Mouse (Mus musculus): ENCODE measurements around the gene Atp10b. TPM values are rescaled to one million over a fixed set of nuclear protein-coding genes. Genes with fewer than 3 reads are reported as not detected.
A peak's percentile ranks its signal among the peaks of the same experiment; 100 is the strongest.

The Atp10b gene
- polyA plus RNA-seq, 1 experiment from 2014 or later = 0.23 TPM

- WGBS = 32% methylated on average over 1 of the region's 1 CpGs
- Histone ChIP-seq H3K9ac (replicated peaks) (no peak overlapping the region), H3K9me3 (no peaks in the 10 kb centered on the region), H3K4me1 (peaks cover 7% of the 10 kb centered on the region), H3K36me3 (no peaks in the 10 kb centered on the region), H3K4me2 (replicated peaks) (no peak overlapping the region), H3K4me3 (no peak overlapping the region), H3K27me3 (no peaks in the 10 kb centered on the region), H3K27ac (replicated peaks) (no peak overlapping the region)
- ATAC-seq (replicated peaks) = no peak
These were observed 63.5 kb downstream of the Atp10b start for GRCm38 (mm10) chr11:43213134-43213533.

GRCm38 (mm10) chr11:43213740-43214139 is 64.1 kb downstream of the Atp10b start:
- H3K9ac ChIP-seq (replicated peaks) = no peak overlapping the region
- ATAC-seq (replicated peaks) = no peak
- H3K4me3 ChIP-seq = no peak overlapping the region
- H3K4me1 ChIP-seq = peaks cover 7% of the 10 kb centered on the region
- no peak overlapping the region for H3K27ac ChIP-seq (replicated peaks)
- no peaks in the 10 kb centered on the region for H3K27me3 ChIP-seq
- no peak overlapping the region for H3K4me2 ChIP-seq (replicated peaks)
- H3K36me3 ChIP-seq = no peaks in the 10 kb centered on the region
- 85% methylated on average over 1 of the region's 1 CpGs for WGBS
- H3K9me3 ChIP-seq = no peaks in the 10 kb centered on the region

GRCm38 (mm10) chr11:43217021-43217420 is 67.3 kb downstream of the Atp10b start:
- H3K27me3 ChIP-seq = no peaks in the 10 kb centered on the region
- 21% methylated on average over 4 of the region's 4 CpGs for WGBS
- peak; percentile 90 for ATAC-seq (replicated peaks)
- peaks cover 7% of the 10 kb centered on the region for H3K4me1 ChIP-seq
- H3K9ac ChIP-seq (replicated peaks) = no peak overlapping the region
- H3K9me3 ChIP-seq = no peaks in the 10 kb centered on the region
- H3K36me3 ChIP-seq = no peaks in the 10 kb centered on the region
- H3K4me2 ChIP-seq (replicated peaks) = no peak overlapping the region
- H3K27ac ChIP-seq (replicated peaks) = peak overlapping the region; percentile 31; the same call in 1 of the 2 replicates
- H3K4me3 ChIP-seq = no peak overlapping the region

- Histone ChIP-seq H3K27ac (replicated peaks) (no peak overlapping the region), H3K9me3 (no peaks in the 10 kb centered on the region), H3K9ac (replicated peaks) (no peak overlapping the region), H3K4me3 (no peak overlapping the region), H3K4me1 (no peaks in the 10 kb centered on the region), H3K36me3 (no peaks in the 10 kb centered on the region), H3K4me2 (replicated peaks) (no peak overlapping the region), H3K27me3 (no peaks in the 10 kb centered on the region)
- ATAC-seq (replicated peaks) = no peak
- WGBS = 95% methylated on average over 6 of the region's 6 CpGs
These were observed 80.6 kb downstream of the Atp10b start for GRCm38 (mm10) chr11:43230231-43230630.

GRCm38 (mm10) chr11:43232073-43232472 is 82.4 kb downstream of the Atp10b start:
- H3K36me3 ChIP-seq = no peaks in the 10 kb centered on the region
- peak; percentile 53; the same call in 1 of the 2 replicates for ATAC-seq (replicated peaks)
- H3K4me2 ChIP-seq (replicated peaks) = no peak overlapping the region
- no peaks in the 10 kb centered on the region for H3K27me3 ChIP-seq
- H3K9me3 ChIP-seq = no peaks in the 10 kb centered on the region
- 45% methylated on average over 7 of the region's 7 CpGs for whole genome bisulfite sequencing
- H3K9ac ChIP-seq (replicated peaks) = no peak overlapping the region
- H3K4me3 ChIP-seq = no peak overlapping the region
- H3K4me1 ChIP-seq = peaks cover 9% of the 10 kb centered on the region; the same call in 1 of the 2 replicates
- no peak overlapping the region for H3K27ac ChIP-seq (replicated peaks)

- Histone ChIP-seq H3K36me3 (no peaks in the 10 kb centered on the region), H3K9ac (replicated peaks) (no peak overlapping the region), H3K4me1 (peaks cover 9% of the 10 kb centered on the region; the same call in 1 of the 2 replicates), H3K27ac (replicated peaks) (no peak overlapping the region), H3K9me3 (no peaks in the 10 kb centered on the region), H3K4me2 (replicated peaks) (no peak overlapping the region), H3K4me3 (no peak overlapping the region), H3K27me3 (no peaks in the 10 kb centered on the region)
- ATAC-seq (replicated peaks) = peak; percentile 83
- 42% methylated on average over 8 of the region's 8 CpGs for WGBS
These were observed 86.8 kb downstream of the Atp10b start for GRCm38 (mm10) chr11:43236360-43237039.

- H3K4me1 ChIP-seq = peaks cover 9% of the 10 kb centered on the region; the same call in 1 of the 2 replicates
- no peaks in the 10 kb centered on the region for H3K27me3 ChIP-seq
- no peak overlapping the region for H3K9ac ChIP-seq (replicated peaks)
- H3K4me3 ChIP-seq = no peak overlapping the region
- WGBS = 96% methylated on average over 8 of the region's 8 CpGs
- no peaks in the 10 kb centered on the region for H3K9me3 ChIP-seq
- ATAC-seq (replicated peaks) = no peak
- H3K4me2 ChIP-seq (replicated peaks) = no peak overlapping the region
- H3K36me3 ChIP-seq = no peaks in the 10 kb centered on the region
- no peak overlapping the region for H3K27ac ChIP-seq (replicated peaks)
These were observed 90.1 kb downstream of the Atp10b start for GRCm38 (mm10) chr11:43239804-43240203.

GRCm38 (mm10) chr11:43253034-43253433 is 103.4 kb downstream of the Atp10b start:
- ATAC-seq (replicated peaks) = no peak
- Histone ChIP-seq H3K4me3 (no peak overlapping the region), H3K4me1 (no peaks in the 10 kb centered on the region), H3K27ac (replicated peaks) (no peak overlapping the region), H3K36me3 (no peaks in the 10 kb centered on the region), H3K9ac (replicated peaks) (no peak overlapping the region), H3K9me3 (no peaks in the 10 kb centered on the region), H3K4me2 (replicated peaks) (no peak overlapping the region), H3K27me3 (no peaks in the 10 kb centered on the region)
- 50% methylated on average over 6 of the region's 6 CpGs for WGBS

GRCm38 (mm10) chr11:43255262-43255661 is 105.6 kb downstream of the Atp10b start:
- Histone ChIP-seq H3K27me3 (no peaks in the 10 kb centered on the region), H3K27ac (replicated peaks) (no peak overlapping the region), H3K9ac (replicated peaks) (no peak overlapping the region), H3K36me3 (no peaks in the 10 kb centered on the region), H3K4me3 (no peak overlapping the region), H3K4me1 (no peaks in the 10 kb centered on the region), H3K9me3 (no peaks in the 10 kb centered on the region), H3K4me2 (replicated peaks) (no peak overlapping the region)
- no peak for ATAC-seq (replicated peaks)
- WGBS = 71% methylated on average over 4 of the region's 4 CpGs

GRCm38 (mm10) chr11:43257291-43257690 is 107.6 kb downstream of the Atp10b start:
- Histone ChIP-seq H3K4me2 (replicated peaks) (no peak overlapping the region), H3K9me3 (no peaks in the 10 kb centered on the region), H3K36me3 (no peaks in the 10 kb centered on the region), H3K4me1 (no peaks in the 10 kb centered on the region), H3K27me3 (no peaks in the 10 kb centered on the region), H3K9ac (replicated peaks) (no peak overlapping the region), H3K27ac (replicated peaks) (no peak overlapping the region), H3K4me3 (no peak overlapping the region)
- ATAC-seq (replicated peaks) = no peak
- WGBS = 70% methylated on average over 3 of the region's 3 CpGs

- Histone ChIP-seq H3K4me1 (no peaks in the 10 kb centered on the region), H3K27ac (replicated peaks) (no peak overlapping the region), H3K4me3 (no peak overlapping the region), H3K9ac (replicated peaks) (no peak overlapping the region), H3K9me3 (no peaks in the 10 kb centered on the region), H3K36me3 (no peaks in the 10 kb centered on the region), H3K27me3 (no peaks in the 10 kb centered on the region), H3K4me2 (replicated peaks) (no peak overlapping the region)
- ATAC-seq (replicated peaks) = no peak
- 83% methylated on average over 7 of the region's 7 CpGs for WGBS
These were observed 108.1 kb downstream of the Atp10b start for GRCm38 (mm10) chr11:43257781-43258180.

- Histone ChIP-seq H3K4me2 (replicated peaks) (no peak overlapping the region), H3K4me3 (no peak overlapping the region), H3K9ac (replicated peaks) (no peak overlapping the region), H3K27me3 (no peaks in the 10 kb centered on the region), H3K36me3 (no peaks in the 10 kb centered on the region), H3K9me3 (no peaks in the 10 kb centered on the region), H3K4me1 (no peaks in the 10 kb centered on the region), H3K27ac (replicated peaks) (no peak overlapping the region)
- ATAC-seq (replicated peaks) = peak; percentile 86
- WGBS = 41% methylated on average over 3 of the region's 3 CpGs
These were observed 114.0 kb downstream of the Atp10b start for GRCm38 (mm10) chr11:43263548-43264218.

Data from forebrain, embryonic 15.5 days (tissue).